Mouse (Mus musculus) monocyte, adult 2 months (primary cell): ENCODE measurements around the gene Zfp319.

Source experiments
- DNase-seq, 2 experiments: peaks; one replicate each; pipeline ENCODE4 v3.0.0; 2022; ENCODE audit warnings: low spot score in 2 of 2, low read depth in 1 of 2

Gene Zfp319

GRCm38 (mm10) chr8:95313857-95314256, 17.9 kb downstream of the Zfp319 start:
- no peak for DNase-seq

GRCm38 (mm10) chr8:95312836-95313235, 18.9 kb downstream of the Zfp319 start:
- no peak for DNase-seq

- DNase-seq: no peak
These were observed 21.3 kb downstream of the Zfp319 start, which contains the start of gene Tepp for GRCm38 (mm10) chr8:95310342-95310970. Gene Tepp (plus strand): TSS chr8:95310566.

GRCm38 (mm10) chr8:95306431-95306830, 25.3 kb downstream of the Zfp319 start, which contains the start of gene Cngb1:
Gene Cngb1 (minus strand): TSS chr8:95306585.
- DNase-seq: no peak

GRCm38 (mm10) chr8:95305526-95305925, 26.2 kb downstream of the Zfp319 start:
- DNase-seq: no peak

- DNase-seq: no peak
These were observed 29.3 kb downstream of the Zfp319 start for GRCm38 (mm10) chr8:95302410-95302809.

GRCm38 (mm10) chr8:95293891-95294290, 37.9 kb downstream of the Zfp319 start:
- no peak for DNase-seq

GRCm38 (mm10) chr8:95293172-95293571, 38.6 kb downstream of the Zfp319 start:
- peak; percentile 16 to 21 for DNase-seq

GRCm38 (mm10) chr8:95289066-95289650, 42.6 kb downstream of the Zfp319 start:
- DNase-seq: no peak

- DNase-seq: no peak
These were observed 50.3 kb downstream of the Zfp319 start for GRCm38 (mm10) chr8:95281493-95281892.
